Mouse (Mus musculus) T-helper 2 cell (primary cell): ENCODE measurements at regions not wholly inside any gene's neighbourhood (a gene's known extent, or its start where the extent isn't known, plus 50 kb on each side); places are given as distances from the start of the nearest gene placed in this dataset.

ENCODE experiments used
- in situ Hi-C: fragments of 300-600 bp; cut with MboI, MseI; formaldehyde crosslinking; loops from one replicate; pipeline ENCODE4 v1.15.1; 2025; ENCODE audit warnings: high pct_unique_total_duplicates

GRCm38 (mm10) chr13:52083601-52084455, 237.3 kb downstream of the Gadd45g start:
- in situ Hi-C loops, result no loop called here

- in situ Hi-C loops, result no loop called here
These were observed 238.6 kb downstream of the Gadd45g start for GRCm38 (mm10) chr13:52085110-52085509.

- in situ Hi-C loops, result no loop called here
These were observed 241.8 kb downstream of the Gadd45g start for GRCm38 (mm10) chr13:52088319-52088718.

- in situ Hi-C loops, result no loop called here
These were observed 243.9 kb downstream of the Gadd45g start for GRCm38 (mm10) chr13:52090365-52090764.

GRCm38 (mm10) chr13:52094785-52095184, 248.3 kb downstream of the Gadd45g start:
- in situ Hi-C loops, result no loop called here

- in situ Hi-C loops, result no loop called here
These were observed 250.0 kb downstream of the Gadd45g start for GRCm38 (mm10) chr13:52096506-52096905.

GRCm38 (mm10) chr13:52105989-52106642, 259.6 kb downstream of the Gadd45g start:
- in situ Hi-C loops, result no loop called here

- in situ Hi-C loops, result no loop called here
These were observed 262.0 kb downstream of the Gadd45g start for GRCm38 (mm10) chr13:52108349-52108921.

- in situ Hi-C loops, result no loop called here
These were observed 262.7 kb downstream of the Gadd45g start for GRCm38 (mm10) chr13:52109039-52109759.

- in situ Hi-C loops, result no loop called here
These were observed 264.3 kb downstream of the Gadd45g start for GRCm38 (mm10) chr13:52110750-52111149.

GRCm38 (mm10) chr13:52113549-52113948, 267.1 kb downstream of the Gadd45g start:
- in situ Hi-C loops, result no loop called here

GRCm38 (mm10) chr13:52114431-52114830, 268.0 kb downstream of the Gadd45g start:
- in situ Hi-C loops, result no loop called here

GRCm38 (mm10) chr13:52114962-52115361, 268.5 kb downstream of the Gadd45g start:
- in situ Hi-C loops, result no loop called here

- in situ Hi-C loops, result no loop called here
These were observed 269.8 kb downstream of the Gadd45g start for GRCm38 (mm10) chr13:52116241-52116640.

GRCm38 (mm10) chr13:52116756-52117155, 270.3 kb downstream of the Gadd45g start:
- in situ Hi-C loops, result no loop called here

GRCm38 (mm10) chr13:52120795-52121194, 274.3 kb downstream of the Gadd45g start:
- in situ Hi-C loops, result no loop called here

- in situ Hi-C loops, result no loop called here
These were observed 278.6 kb downstream of the Gadd45g start for GRCm38 (mm10) chr13:52125037-52125436.

GRCm38 (mm10) chr13:52127751-52128150, 281.3 kb downstream of the Gadd45g start:
- in situ Hi-C loops, result no loop called here

- in situ Hi-C loops, result no loop called here
These were observed 283.0 kb downstream of the Gadd45g start for GRCm38 (mm10) chr13:52129466-52129865.

- in situ Hi-C loops, result no loop called here
These were observed 286.7 kb downstream of the Gadd45g start for GRCm38 (mm10) chr13:52133202-52133601.

GRCm38 (mm10) chr13:52138331-52138945, 292.0 kb downstream of the Gadd45g start:
- in situ Hi-C loops, result no loop called here
